Mouse (Mus musculus) right cerebral cortex, postnatal 14 days (tissue): ENCODE results near the gene Cntnap5a.

Source experiments
- DNase-seq: peaks from one replicate; pipeline ENCODE4 v3.0.0; 2022

Gene Cntnap5a

DNA sequence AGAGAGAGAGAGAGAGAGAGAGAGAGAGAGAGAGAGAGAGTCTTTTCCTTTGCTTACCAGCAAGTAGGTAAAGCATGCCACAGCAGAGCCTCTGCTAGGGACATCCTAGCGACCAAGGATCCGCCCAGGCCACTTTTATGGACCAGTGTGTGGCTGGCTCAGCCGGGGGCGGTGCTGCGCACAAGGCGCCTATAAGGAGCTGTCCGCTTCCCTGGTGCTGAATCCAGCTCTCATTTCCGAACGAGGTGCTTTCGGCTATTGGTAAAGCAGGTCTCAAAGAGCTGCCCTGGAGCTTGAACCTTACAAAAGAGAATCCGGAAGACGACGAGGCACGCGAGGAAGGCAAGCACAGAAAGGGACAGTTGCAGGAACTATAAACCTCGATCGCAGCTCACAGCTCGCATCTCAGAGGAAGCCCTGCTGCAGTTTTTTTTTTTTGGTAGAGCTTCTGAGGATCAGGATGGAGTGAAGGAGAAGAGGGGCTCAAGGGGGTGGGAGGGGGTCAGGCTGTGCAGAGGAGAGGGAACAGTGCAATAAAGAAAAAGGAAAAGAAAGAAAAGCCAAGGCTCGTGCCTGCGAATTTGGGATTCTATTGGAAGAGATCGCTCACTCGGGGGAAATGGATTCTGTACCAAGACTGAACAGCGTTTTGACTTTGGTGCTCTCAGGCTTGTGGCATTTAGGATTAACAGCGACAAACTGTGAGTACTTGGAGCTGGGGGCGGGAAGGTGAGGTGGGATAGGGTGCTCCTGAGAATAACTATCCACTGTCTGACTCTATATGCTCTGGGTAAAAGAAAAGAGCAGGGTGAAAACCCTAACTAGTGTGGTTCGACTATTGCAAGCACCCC is at the start of gene Cntnap5a:
Gene Cntnap5a, plus strand, starts transcription at position 239 of the 851 bp plus-strand sequence.
- peak; percentile 62 for DNase-seq

GRCm38 (mm10) chr1:115646921-115647320 is 37.6 kb upstream of the Cntnap5a start:
- DNase-seq, result no peak

DNA sequence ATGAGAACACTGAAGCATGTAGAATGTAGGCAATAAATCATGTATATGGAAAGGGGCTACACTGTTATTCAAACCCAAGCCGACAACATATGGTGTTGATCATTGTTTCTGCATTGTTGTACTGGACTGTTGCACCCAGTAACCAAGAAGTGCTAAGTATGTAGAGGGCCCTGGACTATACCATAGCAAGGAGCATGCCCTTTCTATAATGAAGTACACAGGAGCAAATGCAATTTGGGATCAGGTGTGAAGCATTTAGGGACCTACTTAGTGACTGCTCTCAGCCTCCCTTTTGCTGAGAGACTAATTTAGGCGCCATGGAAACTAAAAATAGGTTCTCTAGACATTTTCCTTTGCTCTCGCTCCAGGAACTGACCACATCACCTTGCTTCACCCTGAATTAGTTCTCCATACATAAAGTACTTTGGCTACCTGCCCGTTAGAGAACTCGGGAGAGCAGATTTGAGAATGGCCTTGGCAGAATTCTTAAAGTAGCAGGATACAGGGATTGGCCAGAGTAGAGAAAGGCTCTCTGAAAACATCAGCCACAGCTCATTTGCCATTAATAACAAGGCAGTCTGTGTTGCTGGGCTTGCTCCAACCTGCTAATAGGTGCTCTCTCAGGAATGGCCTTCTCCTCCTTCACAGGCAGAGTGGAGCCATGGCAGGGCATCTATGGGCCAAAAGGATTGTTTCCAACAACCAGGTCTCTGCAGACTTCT is 26.1 kb upstream of the Cntnap5a start:
- DNase-seq, result no peak

DNA sequence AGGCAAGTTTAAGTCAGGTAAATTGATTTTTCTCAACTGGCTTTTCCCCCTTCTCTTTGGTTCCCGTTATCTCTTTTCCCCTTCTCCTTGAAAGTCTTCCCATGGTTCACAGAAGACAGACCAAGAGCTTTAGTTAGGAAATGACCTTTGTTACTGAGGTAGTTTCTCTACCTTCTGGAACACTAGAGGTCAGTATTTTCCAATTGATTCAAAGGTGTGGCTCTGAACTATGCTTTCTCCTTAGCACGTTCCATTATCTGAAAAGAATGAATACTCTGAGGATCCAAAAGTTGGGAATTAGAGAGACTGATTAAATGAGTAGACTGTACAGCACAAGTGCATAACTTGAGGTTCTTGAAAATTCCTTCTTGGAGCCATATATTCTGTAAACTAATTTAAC is 1.9 kb downstream of the Cntnap5a start:
- DNase-seq, result no peak

DNA sequence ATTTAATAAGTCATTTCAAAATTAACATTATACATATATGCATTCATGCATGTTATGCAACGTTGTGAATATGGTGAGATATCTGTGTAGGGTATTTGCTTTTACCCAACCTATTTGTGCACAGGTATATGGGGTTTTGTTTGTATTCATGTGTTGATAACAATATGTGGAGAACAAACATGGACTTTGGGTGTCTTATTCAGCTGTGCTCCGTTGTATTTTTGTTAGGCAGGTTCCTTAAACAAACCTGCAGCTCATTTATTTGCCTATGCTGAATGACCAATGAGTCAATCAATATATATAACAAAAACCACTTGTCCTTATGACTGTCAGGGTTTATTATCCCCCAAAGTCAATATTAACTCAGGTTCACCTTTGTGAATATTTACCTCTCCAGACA is 15.2 kb downstream of the Cntnap5a start:
- DNase-seq, result no peak

GRCm38 (mm10) chr1:115742556-115742955 is 58.0 kb downstream of the Cntnap5a start:
- DNase-seq, result no peak

DNA sequence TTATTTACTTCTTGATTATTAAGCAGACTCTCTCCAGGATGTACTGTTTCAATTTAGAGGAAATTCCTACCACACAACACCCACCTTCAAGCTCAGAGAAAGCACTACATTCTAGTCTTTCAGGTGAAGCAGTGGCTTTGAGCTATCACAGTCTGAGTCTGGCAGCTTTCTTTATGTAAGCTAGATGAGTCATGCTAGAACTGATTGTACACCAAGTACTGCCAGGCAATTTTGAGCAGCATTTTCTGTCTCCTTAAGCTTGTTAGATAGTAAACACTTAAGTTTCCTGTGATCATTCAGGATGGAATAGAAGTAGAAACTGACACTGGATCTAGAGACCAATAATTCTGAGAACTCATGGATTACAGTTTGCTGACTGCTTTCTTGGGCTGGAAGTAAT is 61.0 kb downstream of the Cntnap5a start:
- DNase-seq, result no peak

DNA sequence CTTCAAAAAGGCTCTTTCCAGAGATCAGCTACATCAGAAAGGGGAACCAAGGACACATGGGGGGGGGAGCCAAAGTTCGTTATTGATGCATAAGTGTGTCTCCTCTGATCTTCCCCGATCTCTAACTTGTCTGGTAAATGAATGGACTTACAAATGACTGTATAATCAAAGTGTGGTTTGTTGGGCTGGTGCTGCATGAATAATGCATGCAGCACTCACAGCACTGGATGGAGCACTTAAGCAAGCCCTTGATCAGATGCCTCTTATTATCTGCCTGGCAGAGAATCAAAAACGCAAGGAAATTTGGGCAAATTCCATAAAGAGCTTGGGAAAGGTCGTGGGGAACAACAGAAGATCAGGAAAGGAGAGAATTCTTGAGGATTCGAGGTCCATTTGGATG is 100.2 kb downstream of the Cntnap5a start:
- no peak for DNase-seq

DNA sequence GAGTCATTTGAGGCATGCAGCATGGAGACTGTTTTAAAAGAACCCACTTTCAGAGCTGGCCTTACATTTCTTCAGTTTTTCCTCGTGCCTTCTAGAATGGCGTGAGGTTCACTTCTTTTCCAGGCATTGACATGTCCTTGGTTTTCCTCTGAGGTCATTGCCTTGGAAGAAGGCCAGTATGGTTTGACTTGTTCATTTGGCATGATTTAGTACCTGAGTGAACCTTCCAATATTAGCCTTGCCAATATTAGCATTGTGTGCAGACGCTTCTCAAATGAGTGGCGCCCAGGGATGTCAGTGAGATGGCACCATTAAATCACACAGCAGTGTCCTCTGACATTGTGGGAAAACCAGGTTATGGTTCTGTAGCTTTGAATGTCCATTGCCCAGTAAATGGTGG is 158.0 kb downstream of the Cntnap5a start:
- DNase-seq, result no peak

DNA sequence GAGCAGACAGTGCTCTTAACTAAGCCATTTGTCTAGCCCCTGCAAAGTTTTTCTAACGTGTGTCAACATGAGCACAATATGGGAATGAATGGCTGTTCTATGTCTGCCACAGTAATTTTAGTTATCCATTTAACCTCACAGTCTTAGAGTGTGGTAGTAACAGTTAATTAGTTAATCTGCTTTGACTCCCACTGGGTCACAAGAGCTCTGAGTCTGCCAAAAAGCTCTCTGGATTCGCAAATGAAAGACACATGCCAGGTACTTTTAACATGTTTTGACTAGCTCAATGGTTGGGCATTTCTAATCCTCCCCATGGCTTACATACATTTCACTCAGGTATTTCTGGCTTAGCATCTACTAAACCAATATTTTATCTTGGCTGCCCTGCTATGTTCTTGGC is 163.0 kb downstream of the Cntnap5a start:
- no peak for DNase-seq

DNA sequence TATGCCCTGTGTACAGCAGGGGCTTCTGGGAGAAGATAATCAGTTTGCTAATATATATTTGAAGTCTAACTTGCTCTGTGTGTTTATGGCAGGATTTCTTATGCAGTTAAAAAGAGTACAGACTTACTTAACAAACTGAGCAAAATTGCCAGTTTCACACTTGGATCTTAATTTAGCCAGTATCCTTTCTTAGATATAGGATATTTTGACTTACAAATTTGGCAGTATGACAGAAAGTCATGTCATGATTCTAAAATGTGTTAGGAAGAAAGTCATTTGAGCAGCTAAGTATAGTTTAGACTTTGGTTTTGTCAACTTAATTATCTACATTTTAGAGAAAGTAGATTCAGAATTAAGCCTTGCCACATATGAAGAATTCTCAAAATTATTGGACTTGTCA is 167.7 kb downstream of the Cntnap5a start:
- DNase-seq, result no peak

- no peak for DNase-seq
These were observed 233.8 kb downstream of the Cntnap5a start for GRCm38 (mm10) chr1:115918396-115918795.

DNA sequence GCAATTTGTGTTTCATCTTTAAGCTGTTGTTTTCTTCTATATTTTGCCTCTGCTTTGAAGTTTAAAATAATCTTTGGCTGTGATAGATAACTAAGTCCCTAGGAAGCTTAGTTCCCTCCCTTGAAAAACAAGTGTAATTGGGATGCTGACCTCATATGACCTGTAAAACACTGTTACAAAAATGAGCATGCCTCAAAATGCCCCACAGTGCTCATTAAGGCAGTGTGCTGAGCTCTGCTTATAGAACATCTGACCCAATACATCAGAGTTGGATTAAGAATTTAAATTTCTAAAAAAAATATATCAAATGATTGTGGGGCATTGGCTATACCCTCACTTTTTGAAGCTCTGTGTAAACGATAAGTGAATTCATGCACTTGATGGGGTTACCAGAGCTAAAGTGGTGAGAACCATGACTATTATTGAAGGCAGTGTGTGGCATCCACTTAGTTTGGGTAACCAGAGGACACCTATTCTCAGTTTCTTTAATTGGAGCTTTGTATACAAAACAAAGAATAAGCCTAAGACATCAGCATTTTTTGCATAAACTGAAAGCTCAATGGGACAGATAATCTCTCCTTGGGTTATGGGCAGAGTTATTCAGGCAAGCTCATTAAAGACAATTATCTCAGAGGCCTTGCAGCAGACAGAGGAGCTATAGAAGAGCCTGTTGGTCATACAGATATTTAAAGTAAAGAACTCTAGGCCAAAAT is 241.6 kb downstream of the Cntnap5a start:
- no peak for DNase-seq

- DNase-seq, result no peak
These were observed 247.5 kb downstream of the Cntnap5a start for GRCm38 (mm10) chr1:115932045-115932444.

GRCm38 (mm10) chr1:115945892-115946291 is 261.3 kb downstream of the Cntnap5a start:
- no peak for DNase-seq

DNA sequence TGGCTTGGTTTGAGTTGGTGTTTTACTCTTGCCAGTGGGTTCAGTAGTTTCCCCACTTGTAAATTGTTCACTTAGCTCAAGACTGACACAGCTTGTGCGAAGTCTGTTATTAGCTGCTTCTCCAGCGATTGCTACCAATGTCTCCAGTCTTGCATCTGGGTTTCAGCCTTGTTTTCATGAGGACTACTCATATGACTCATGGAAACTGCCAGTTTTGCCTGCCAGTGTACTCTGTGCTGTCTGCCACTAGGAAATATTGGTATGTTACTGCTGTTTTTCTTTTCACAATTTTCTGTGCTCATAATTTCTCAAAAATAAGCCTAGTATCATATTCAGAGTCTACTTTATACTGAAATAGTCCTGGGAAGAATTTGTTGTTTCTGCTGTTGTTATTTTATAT is 272.0 kb downstream of the Cntnap5a start:
- DNase-seq, result no peak

- DNase-seq, result peak; percentile 10
These were observed 280.5 kb downstream of the Cntnap5a start for GRCm38 (mm10) chr1:115964993-115965575.

DNA sequence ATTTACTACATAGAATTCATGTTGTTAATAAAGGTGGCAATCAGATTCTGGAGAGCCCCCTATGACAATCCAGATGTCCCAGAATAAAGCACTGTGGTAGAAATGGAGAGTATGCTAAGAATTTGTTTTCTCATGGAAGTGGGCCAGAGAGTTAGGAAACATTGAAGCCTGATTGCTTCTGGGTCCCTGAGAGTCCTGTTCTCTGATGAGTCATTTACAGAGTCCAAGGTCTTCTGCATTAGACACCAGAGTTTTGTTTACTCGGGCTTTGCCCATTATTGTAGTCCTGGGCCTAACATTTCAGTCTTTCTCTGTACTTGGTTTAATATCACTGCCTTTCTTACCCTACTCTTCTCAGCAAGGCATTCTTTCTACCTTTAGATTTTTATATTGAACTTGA is 305.6 kb downstream of the Cntnap5a start:
- no peak for DNase-seq

- DNase-seq, result no peak
These were observed 331.2 kb downstream of the Cntnap5a start for GRCm38 (mm10) chr1:116015768-116016167.

DNA sequence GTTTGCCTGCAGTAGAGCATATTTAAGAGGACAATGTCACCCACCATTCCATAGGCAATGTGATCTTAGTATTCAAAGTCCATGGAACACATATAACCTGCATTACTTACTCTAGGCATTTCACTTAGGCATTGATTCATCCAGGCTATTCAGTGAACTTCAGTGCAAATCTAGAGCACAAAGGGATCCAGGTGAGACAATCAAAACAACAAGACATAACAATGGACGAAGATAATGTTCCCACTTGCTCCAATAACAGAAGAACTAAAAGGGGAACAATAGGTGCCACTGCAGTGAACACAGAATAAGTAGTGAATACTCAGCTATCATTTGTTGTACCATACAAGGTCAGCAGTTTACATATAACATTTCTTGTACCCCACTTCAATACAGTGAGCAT is 345.1 kb downstream of the Cntnap5a start:
- DNase-seq, result no peak

GRCm38 (mm10) chr1:116035897-116036296 is 351.3 kb downstream of the Cntnap5a start:
- no peak for DNase-seq

DNA sequence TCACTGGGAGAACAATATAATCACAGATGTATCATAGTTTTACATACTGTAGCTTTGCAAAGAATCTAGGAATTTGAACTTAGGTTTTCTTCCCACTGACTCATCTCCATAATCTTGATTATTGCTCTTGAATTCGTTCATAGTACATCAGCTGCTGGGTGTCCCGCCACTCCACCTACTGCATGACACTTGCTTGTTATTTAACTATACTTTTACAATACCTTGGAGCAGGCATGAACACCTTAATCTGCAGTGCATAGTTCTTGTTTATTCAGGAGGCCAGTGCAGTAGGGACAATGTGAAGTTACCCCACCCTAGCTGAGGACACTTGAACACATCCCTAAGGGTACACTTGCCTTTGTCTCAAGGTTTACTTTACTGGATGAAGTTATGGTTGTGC is 352.3 kb downstream of the Cntnap5a start:
- DNase-seq, result no peak

- DNase-seq, result no peak
These were observed 359.5 kb downstream of the Cntnap5a start for GRCm38 (mm10) chr1:116044083-116044482.
